Mouse (Mus musculus) heart, embryonic 11.5 days (tissue): Measurements from ENCODE around the gene Nrp1. TPM values are rescaled to one million over a fixed set of nuclear protein-coding genes. Genes with fewer than 3 reads are reported as not detected.

Experiments
- ATAC-seq: fragments of 200-750 bp; cut with Nextera tagmentation; replicated peaks from 2 replicates; pipeline ENCODE4 v1.8.0; 2017; ENCODE audit warnings: moderate library complexity; ENCODE audit not compliant: insufficient number of reproducible peaks, low FRiP score, low TSS enrichment
- H3K27ac ChIP-seq: fragments of 300-500 bp; sonication (generic); 2 replicates; pipeline ENCODE4 v1.5.1; 2014; ENCODE audit warnings: mild to moderate bottlenecking, low read depth, low read length
- H3K27me3 ChIP-seq: fragments of 300-500 bp; sonication (generic); 2 replicates; pipeline ENCODE4 v1.6.1; 2014; ENCODE audit warnings: mild to moderate bottlenecking, low read length, mixed read lengths; ENCODE audit not compliant: control insufficient read depth, insufficient read depth
- H3K36me3 ChIP-seq: fragments of 300-500 bp; sonication (generic); 2 replicates; pipeline ENCODE4 v1.6.1; 2014; ENCODE audit warnings: mild to moderate bottlenecking, low read length, moderate library complexity, mixed read lengths; ENCODE audit not compliant: control insufficient read depth, insufficient read depth
- H3K4me1 ChIP-seq: fragments of 300-500 bp; sonication (generic); 2 replicates; pipeline ENCODE4 v1.6.1; 2014; ENCODE audit warnings: low read length; ENCODE audit not compliant: control insufficient read depth, insufficient read depth
- H3K4me2 ChIP-seq: fragments of 300-500 bp; sonication (generic); 2 replicates; pipeline ENCODE4 v1.6.1; 2014; ENCODE audit warnings: mild to moderate bottlenecking, moderate library complexity
- H3K4me3 ChIP-seq: fragments of 300-500 bp; sonication (generic); 2 replicates; pipeline ENCODE4 v1.5.1; 2014; ENCODE audit warnings: low read depth, low read length
- H3K9ac ChIP-seq: fragments of 300-500 bp; sonication (generic); 2 replicates; pipeline ENCODE4 v1.6.1; 2014; ENCODE audit warnings: mild to moderate bottlenecking, low read depth, low read length, moderate library complexity
- H3K9me3 ChIP-seq: fragments of 300-500 bp; sonication (generic); replicated peaks from 2 replicates; pipeline ENCODE4 v1.6.1; 2016; ENCODE audit warnings: low read length; ENCODE audit not compliant: control insufficient read depth
- WGBS: fragments of 180-500 bp; shearing (Covaris S2); extraction: QIAGEN DNeasy Blood & Tissue Kit; methylation state at CpG from one replicate; pipeline ENCODE4 v1.1.7; 2014; ENCODE audit not compliant: insufficient replicate concordance; 5-methylcytosine and 5-hydroxymethylcytosine counted together
- microRNA counts: library from miRNA; unstranded; fragments of <30 nt; microRNA quantifications from one replicate; lab custom pipeline; 2015
- microRNA-seq: library from miRNA; unstranded; fragments of <30 nt; microRNA quantifications from one replicate; pipeline ENCODE4, GENCODE M21; 2016; ENCODE audit warnings: borderline number of aligned reads
- polyA plus RNA-seq: library from polyadenylated mRNA; unstranded; fragments of >200 nt; fragmentation: Nextera tagmentation; extraction: Ambion mirVana; gene quantifications from 2 replicates; pipeline ENCODE4 v1.2.1, GENCODE M21; 2014

The Nrp1 gene
- polyA plus RNA-seq, 1 experiment from 2014 or later = 93.7 TPM

GRCm38 (mm10) chr8:128549738-128550137 lies 191.3 kb downstream of the Nrp1 start:
- Histone ChIP-seq H3K4me1 (no peaks in the 10 kb centered on the region), H3K27ac (no peak overlapping the region), H3K9ac (no peak overlapping the region), H3K27me3 (no peaks in the 10 kb centered on the region), H3K4me3 (no peak overlapping the region), H3K4me2 (no peak overlapping the region), H3K9me3 (no peaks in the 10 kb centered on the region), H3K36me3 (no peaks in the 10 kb centered on the region)
- ATAC-seq = no peak
- 87% methylated on average over 5 of the region's 5 CpGs for WGBS

- H3K4me3 ChIP-seq = no peak overlapping the region
- no peak for ATAC-seq
- H3K36me3 ChIP-seq = no peaks in the 10 kb centered on the region
- H3K27me3 ChIP-seq = no peaks in the 10 kb centered on the region
- no peaks in the 10 kb centered on the region for H3K4me1 ChIP-seq
- no peaks in the 10 kb centered on the region for H3K9me3 ChIP-seq
- H3K9ac ChIP-seq = no peak overlapping the region
- no peak overlapping the region for H3K4me2 ChIP-seq
- 52% methylated on average over 15 of the region's 15 CpGs for WGBS
- H3K27ac ChIP-seq = no peak overlapping the region
Measured at GRCm38 (mm10) chr8:128551421-128552139, 193.2 kb downstream of the Nrp1 start.

MicroRNAs encoded within 50 kb of the gene (microRNA counts, 519-probe panel; counts per million panel counts)
- microRNA mmu-miR-1903 (lab: Ali Mortazavi, UCI) = 32.2 counts per million

Small RNA genes within 50 kb of the gene (microRNA-seq; reads per million reads assigned to microRNA genes)
- gene Mir1903 = 0.34 reads per million
